Mouse (Mus musculus): ENCODE results near the gene Stim1.
A peak's percentile ranks its signal among the peaks of the same experiment; 100 is the strongest.
"Not testable (repeated sequence)": the region's sequence is repeated elsewhere in the genome, so short reads cannot be mapped to it uniquely, and the experiment has no call there.

Stim1 gene

GRCm38 (mm10) chr7:102361297-102361696 lies 93.7 kb downstream of the Stim1 start:
- no peak for DNase-seq (ENCODE audit: low read depth, low spot score)

DNA sequence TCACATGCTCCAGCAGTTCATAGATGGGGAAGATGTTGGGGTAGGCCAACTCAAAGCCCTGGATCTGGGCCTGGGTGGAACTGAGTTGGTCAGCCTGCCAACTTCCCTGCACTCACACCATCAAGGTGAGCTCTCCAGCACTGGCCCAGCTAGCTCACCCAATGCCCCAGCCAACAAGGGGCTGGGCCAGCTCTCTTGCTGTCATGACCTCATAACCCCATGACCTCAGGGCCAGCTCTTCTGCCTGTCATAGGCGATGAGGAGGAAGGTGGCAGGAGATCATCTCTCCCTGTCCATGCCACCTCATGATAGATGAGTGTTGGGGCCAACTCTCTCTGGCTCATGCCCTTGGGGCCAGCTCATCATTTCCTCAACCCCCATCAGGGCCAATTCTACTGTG lies 96.2 kb downstream of the Stim1 start:
- no peak for DNase-seq (ENCODE audit: low read depth, low spot score)

DNA sequence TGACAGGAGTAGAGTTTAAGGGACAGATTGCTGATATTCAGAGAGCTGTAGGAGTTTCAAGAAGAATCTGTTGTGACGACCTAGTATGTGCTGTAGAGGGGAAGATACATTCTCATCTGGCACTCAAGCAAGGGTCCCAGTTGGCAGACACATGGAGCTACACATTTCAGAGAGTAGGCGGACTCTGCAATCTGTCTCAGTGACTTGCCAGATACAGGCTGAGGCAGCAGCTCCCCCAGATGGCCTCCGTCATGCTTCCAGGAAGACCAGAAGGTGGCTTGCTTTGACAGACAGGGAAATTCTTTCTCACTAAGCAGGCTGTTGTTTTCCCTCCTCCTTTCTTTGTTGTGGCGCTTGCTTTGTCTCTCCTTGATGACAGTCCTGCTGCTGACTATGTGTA lies 102.1 kb downstream of the Stim1 start:
- peak; percentile 46 for DNase-seq (ENCODE audit: low read depth, low spot score)

DNA sequence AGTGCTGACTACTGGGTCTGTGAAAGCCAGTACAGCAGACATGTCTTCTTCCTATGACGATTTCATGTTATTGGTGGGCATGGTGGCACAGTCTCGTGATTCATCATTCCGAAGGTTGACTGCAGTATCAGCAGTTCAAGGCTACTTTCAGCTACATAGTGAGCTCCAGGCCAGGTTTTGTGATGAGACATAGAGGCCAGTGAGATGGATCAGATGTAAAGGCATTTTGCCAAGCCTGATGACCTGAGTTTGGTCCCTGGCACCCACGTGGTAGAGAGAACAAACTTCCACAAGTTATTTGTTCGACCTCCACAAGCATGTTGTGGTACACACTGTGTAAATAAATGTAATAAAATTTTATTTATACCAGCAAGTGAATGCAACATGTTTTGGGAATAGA lies 102.9 kb downstream of the Stim1 start:
- no peak for DNase-seq (ENCODE audit: low read depth, low spot score)

- no peak for DNase-seq (ENCODE audit: low read depth, low spot score)
These were observed 105.9 kb downstream of the Stim1 start for GRCm38 (mm10) chr7:102373382-102374072.

GRCm38 (mm10) chr7:102383221-102383620 lies 115.6 kb downstream of the Stim1 start:
- DNase-seq (ENCODE audit: low read depth, low spot score) = no peak

DNA sequence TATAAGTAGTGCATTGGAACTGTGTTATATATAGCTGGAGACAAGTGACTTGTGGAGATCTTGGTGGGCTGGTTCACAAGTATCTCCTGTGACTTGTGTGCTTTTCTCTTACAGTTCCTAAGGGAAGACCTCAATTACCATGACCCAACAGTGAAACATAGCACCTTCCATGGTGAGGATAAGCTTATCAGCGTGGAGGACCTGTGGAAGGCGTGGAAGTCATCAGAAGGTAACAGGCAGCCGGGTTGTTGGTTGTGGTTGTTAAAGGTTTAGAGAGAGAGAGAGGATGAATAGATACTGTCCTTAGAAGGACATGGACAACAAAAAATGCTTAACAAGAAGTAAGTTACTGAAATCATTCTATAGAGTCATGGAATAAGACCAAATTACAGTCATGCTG lies 118.4 kb downstream of the Stim1 start:
- no peak for DNase-seq (ENCODE audit: low read depth, low spot score)

DNA sequence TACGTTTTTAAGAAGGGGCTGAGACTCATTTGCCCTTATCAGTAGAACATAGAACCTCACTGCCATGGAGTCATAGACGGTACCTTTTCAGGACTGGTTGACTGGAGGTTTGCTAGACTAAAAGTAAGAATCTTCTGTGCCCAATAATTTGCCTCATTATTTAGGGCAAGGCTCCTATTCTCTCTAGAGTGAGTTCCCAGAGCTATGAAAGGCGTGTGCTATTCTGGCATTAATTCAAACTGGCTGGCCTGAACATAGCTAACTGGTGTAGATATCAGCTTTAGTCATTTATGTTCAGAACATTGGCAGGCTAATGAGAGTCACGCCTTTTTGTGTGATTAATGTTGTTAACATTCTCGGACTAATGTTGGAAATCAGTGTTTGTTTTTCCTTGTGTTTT lies 121.5 kb downstream of the Stim1 start:
- DNase-seq (ENCODE audit: low read depth, low spot score) = no peak

DNA sequence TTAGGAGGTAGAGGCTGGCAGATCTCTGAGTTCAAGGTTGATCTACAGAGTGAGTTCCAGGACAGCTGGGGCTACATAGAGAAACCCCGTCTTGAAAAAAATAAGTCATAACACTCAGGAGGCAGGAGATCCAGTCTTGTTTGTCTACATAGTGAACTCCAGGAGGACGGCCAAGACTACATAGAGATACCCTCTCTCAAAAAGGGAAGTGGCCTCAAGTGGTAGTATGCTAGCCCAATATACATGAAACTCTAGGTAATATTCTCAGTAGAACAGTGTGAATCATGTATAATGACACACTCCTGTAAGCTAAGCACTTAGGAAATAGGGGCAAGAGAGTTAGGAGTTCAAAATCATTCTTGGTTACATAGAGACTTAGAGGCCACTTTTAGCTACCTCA lies 126.3 kb downstream of the Stim1 start:
- no peak for DNase-seq (ENCODE audit: low read depth, low spot score)

DNA sequence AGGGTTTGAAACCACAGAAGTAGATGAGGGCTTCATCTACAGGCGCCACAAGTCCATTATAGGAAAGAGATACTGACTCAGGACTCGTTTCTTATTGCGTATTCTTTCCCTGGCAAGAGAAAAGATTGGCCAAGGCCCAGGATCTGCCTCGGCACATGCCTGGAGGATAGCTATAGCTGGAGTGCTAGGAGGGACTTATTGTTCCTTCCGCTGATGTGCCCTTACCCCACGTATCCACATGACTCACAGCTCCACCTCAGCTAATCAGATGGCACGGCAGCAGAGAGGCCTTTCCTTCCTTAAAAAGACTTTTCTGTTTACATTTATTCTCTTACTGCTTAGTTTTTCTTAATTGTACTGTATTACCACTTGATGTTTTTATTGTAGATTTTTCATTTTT lies 128.3 kb downstream of the Stim1 start:
- no peak for DNase-seq (ENCODE audit: low read depth, low spot score)

- no peak for DNase-seq (ENCODE audit: low read depth, low spot score)
These were observed 128.7 kb downstream of the Stim1 start for GRCm38 (mm10) chr7:102396331-102396730.

DNA sequence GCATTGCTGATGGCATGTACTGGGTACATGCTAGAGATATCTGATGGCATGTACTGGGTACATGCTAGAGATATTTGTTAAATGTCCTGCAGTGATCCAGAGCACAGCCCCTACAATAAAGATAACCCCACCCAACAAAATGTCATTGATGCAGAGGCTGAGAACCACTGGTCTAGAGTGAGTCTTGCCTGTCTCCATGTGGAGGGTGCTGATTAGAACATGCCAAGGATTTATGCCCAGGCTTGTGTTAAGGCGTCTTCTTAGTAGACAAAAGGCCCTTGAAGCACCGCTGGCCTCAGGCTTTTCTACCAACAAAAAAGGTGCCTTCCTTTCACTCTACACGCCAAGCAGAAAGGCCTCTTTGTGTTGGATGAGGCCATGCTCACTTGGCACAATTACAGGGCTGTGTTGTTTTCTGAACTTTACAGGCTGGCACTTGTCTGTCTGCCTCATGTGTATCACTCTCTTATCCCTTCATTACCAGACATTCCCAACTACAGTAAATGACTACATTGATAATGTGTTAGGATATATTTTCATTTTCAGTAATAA lies 131.7 kb downstream of the Stim1 start:
- no peak for DNase-seq (ENCODE audit: low read depth, low spot score)

DNA sequence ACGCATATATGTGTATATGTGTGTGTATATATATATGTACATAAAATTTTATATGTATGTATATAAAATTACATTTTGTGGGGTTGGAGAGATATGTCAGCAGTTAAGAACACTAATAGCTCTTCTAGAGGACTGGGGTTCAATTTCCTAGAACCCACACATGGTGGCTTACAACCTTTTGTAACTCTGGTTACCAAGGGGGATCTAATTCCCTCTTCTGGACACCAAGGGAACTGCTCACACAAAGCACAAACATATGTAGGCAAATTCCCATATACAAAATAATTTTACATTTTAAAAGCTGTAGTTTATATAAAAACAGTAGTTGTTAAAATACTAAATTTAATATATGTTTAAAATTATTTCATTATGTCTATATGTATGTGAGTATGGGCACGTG lies 136.5 kb downstream of the Stim1 start:
- no peak for DNase-seq (ENCODE audit: low read depth, low spot score)

DNA sequence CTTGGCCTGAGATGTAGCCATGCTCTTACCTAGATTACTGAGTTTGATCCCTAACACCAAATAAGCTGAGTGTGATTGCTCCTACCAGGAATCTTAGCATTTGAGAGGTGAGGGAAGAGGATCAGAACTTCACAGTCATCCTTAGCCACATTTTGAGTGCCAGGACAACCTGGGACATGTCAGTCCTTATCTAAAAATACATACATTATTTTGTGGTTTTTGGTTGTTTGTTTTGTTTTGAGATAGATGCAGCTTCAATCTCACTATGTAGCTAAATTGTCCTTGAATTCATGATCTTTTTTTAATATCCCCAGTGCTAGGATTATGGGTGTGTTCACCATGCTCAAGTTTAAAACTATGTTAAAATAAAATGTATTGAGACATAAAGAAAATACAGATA lies 139.8 kb downstream of the Stim1 start:
- no peak for DNase-seq (ENCODE audit: low read depth, low spot score)

DNA sequence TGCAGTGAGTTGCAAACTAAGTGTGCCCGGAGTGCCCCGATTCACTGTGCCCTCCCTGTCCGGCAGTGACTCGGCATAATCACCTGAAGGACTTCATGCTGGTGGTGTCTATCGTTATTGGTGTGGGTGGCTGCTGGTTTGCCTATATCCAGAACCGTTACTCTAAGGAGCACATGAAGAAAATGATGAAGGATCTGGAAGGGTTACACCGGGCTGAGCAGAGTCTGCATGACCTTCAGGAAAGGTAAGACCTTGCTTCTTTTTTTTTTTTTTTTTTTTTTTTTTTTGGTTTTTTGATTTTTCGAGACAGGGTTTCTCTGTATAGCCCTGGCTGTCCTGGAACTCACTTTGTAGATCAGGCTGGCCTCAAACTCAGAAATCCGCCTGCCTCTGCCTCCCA lies 147.7 kb downstream of the Stim1 start:
- not testable (repeated sequence) for DNase-seq (ENCODE audit: low read depth, low spot score)

DNA sequence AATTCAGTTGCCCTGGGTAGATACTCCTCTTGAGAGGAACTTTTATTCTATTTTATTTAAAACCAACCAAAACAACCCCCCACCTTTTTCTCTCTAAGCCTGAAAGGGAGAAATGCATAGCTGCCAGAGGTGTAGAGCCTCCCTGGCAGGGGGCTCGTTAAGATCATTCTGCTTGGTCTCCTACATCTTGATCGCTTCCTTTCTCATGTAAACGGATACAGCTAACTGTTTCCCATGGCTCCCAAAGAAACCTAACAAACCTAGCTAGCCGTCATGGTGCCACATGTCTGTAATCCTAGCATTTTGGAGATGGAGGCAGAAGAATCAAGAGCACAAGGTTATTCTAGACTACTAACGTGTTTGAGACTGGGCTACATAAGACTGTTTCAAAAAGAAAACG lies 148.2 kb downstream of the Stim1 start:
- DNase-seq (ENCODE audit: low read depth, low spot score) = no peak

DNA sequence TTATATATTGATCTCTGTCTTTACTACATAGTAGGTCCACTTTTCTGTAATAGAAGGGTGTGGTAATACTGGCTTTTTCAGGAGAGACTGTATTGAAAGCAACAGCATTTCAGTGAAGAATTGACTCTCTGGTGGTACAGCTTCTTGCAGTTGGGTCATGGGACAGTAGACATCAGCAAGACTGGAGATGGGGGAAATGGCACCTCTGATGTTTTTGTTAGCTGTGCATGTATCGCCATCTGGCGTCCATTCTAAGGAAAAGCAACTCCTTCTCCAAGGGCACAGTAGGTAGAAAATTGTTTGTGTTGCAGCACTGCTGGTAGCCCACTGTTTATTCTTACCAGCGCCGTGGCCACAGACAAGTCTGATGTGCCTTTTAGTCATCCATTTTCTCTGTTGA lies 149.8 kb downstream of the Stim1 start:
- peak; percentile 88 for DNase-seq (ENCODE audit: low read depth, low spot score)

DNA sequence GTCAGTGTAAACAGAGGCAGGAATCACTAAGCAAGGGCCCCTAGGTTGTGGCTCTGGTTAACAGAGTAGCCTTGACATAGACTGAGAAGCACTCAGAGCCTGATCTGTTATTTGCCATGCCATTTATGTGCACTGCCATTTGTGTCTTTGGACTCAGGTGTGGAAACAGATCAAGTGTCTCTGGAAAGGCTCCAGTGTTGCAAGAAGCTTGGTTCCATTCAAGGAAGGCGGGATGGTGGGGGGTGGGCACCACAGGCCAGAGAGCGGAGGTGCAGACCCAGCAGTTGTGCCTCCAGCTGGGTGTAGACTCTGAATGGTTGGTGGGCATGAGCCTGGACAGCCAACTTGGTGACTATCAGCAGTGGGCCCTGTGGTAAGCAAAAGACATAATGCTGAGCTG lies 154.4 kb downstream of the Stim1 start:
- no peak for DNase-seq (ENCODE audit: low read depth, low spot score)

DNA sequence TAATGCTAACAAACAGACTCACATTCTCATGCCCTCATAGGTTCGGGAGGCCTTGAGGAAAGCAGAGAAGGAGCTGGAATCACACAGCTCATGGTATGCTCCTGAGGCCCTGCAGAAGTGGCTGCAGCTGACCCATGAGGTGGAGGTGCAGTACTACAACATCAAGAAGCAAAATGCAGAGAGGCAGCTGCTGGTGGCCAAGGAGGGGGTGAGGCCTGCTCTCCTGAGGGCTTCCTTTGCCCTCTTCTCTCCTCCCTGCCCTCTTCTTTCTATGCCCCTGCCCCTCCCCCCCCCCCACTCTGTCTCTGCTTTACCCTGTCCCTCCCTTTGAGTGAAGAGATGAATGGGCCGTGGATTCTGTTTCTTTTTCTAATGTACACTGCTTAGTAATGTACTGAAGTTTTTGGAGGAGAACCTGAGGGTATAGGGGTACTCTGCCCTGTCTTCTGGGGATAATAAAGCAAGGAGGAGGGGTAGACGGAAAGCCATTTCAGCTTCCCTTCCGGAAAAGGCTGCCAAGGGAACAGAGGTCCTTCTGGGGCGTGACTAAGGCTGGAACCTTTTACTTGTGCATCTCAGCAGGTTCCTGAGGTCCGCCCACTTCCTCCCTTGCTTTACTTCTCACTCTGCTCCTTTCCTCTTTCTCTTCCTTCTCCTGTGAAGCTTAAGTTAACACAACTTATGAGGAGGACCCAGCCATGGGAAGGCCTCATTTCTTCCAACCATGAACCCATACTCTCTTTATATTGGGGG lies 158.5 kb downstream of the Stim1 start:
- DNase-seq (ENCODE audit: low read depth, low spot score) = peak; percentile 56

- no peak for DNase-seq (ENCODE audit: low read depth, low spot score)
These were observed 166.7 kb downstream of the Stim1 start for GRCm38 (mm10) chr7:102434344-102434743.

- DNase-seq (ENCODE audit: low read depth, low spot score) = no peak
These were observed 173.4 kb downstream of the Stim1 start for GRCm38 (mm10) chr7:102440822-102441656.
